Mouse (Mus musculus): ENCODE measurements around the gene Xpo6.

- TF ChIP-seq CTCF (IDR thresholded peaks at IDR 0.05; ENCODE audit: low read depth) = no peak
- no peak for TF ChIP-seq EP300 (IDR thresholded peaks at IDR 0.05; ENCODE audit: low read depth)
Measured at GRCm38 (mm10) chr7:126135391-126135790, 64.9 kb downstream of the Xpo6 start.
